Mouse (Mus musculus): Measurements from ENCODE around the gene Syt11.
"Not testable (repeated sequence)": the region's sequence is repeated elsewhere in the genome, so short reads cannot be mapped to it uniquely, and the experiment has no call there.

Gene Syt11

DNA sequence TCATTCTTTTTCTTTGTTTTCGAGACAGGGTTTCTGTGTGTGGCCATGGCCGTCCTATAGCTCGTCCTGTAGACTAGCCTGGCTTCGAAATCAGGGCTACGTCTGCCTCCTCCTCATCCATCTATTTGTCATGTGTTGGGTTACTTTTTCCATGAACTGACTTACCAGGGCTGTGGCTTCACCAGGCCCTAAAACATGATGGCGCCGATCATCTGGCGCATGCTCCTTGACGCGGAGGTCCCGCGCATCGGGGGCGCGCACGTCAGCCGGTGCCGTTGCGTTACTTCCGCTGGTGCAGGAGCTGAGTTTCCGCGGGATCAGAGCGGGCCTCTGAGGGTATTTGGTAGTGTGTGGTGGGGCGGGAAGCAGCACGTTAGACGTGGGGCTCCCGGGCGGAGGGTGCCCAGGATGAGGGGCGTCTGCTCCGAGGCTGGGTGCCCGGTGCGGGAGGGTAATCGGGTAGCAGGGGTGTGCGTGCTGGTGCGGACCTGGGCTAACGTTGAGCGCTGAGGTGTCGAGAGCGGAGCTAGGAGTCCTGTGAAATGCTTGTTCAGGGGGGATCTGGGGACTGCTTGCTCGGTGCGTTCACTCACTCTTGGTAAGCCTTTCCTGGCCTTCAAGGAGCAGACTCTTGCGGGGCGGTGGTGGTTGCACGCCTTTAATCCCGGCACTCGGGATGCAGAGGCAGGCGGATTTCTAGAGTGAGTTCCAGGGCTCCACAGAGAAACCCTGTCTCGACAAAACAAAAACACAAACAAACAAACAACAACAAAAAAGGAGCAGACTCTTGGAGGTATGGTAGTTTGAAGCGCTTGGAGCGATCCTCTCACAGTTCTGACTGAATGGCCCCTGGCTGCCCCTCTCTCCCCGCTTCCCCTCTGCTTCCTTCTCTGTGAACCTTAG, at the start of gene Syt11:
Gene Syt11, minus strand, starts transcription at position 226 of the 903 bp plus-strand sequence.
- not testable (repeated sequence) for DNase-seq (ENCODE audit: low read depth, low spot score)

DNA sequence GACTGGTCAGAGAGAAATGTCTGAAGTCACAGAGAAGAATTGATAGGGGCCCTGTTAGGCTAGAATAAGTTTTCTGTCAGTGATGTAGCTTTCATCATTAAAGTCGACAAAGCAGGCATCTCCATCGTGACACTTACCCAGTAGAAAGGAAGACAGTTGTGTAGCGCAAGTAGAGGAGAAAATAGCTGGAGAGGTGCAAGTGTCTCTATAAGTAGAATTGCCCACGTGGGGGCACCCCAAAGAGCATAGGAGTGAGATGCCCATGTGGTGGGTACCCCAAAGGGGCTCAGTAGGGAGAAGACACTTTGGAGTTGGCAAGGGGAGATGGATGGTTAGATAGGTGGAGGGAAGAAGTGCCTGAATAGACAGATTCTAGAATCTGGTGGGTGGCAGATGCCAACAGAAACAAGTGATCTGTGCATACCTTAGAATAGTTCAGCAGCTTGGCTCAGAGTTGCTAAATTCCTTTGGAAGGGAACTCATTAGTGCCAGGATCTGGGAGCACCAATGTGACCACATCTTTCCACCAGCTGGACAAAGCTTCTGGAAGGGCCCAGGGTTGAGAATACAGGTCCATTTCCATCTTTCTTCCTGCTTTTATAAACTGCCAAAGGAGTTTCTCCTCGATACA, 29.1 kb upstream of the Syt11 start:
- no peak for DNase-seq (ENCODE audit: low read depth, low spot score)

DNA sequence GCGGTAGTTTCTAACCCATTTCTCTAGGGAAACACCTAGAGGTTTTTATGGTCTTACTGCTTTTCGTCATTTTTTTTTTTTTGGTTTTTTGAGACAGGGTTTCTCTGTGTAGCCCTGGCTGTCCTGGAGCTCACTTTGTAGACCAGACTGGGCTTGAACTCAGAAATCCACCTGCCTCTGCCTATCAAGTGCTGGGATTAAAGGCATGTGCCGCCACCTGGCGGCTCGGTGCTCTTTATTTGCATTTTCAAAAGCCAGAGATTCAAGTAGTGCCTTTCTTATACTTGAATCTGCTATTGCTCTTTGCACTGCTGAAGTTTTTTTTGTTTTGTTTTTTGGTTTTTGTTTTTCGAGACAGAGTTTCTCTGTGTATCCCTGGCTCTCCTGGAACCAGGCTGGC, 22.5 kb upstream of the Syt11 start:
- DNase-seq (ENCODE audit: low read depth, low spot score), result not testable (repeated sequence)

DNA sequence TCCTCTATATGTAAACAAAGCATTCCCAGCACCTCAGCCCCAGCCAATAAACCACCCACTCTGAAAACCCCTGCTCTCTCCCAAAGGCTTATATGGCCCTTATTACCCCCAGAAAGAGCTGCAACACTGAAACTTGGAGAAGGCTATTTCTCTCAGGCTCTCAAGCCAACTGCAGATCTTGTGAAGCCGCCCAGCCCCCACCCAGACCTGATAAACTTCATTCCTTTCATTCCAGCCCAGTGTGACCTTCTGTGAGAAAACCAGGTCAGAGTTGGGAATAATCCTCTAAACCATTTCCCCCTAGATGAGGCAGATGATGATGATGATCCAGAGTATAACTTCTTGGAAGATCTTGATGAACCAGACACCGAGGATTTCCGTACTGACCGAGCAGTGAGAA, 13.1 kb upstream of the Syt11 start:
- not testable (repeated sequence) for DNase-seq (ENCODE audit: low read depth, low spot score)

DNA sequence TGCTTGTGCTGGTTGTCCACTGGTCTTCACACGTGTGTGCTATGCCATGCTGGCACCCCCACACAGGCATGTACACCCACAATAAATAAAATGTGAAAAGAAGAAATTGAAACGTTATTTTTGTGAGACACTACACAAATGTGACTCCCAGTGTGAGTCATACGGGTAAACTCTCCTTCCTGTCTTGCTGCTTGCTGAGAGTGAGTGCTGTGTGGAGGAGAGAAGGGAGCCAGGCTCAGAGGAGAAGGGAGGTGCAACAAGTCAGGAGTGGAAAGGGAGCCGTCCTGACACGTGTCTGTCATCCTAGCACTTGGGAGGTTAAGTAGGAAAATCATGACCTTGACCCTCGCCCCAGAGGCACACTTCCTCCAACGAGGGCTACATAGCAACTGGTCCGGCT, 11.8 kb upstream of the Syt11 start:
- not testable (repeated sequence) for DNase-seq (ENCODE audit: low read depth, low spot score)

DNA sequence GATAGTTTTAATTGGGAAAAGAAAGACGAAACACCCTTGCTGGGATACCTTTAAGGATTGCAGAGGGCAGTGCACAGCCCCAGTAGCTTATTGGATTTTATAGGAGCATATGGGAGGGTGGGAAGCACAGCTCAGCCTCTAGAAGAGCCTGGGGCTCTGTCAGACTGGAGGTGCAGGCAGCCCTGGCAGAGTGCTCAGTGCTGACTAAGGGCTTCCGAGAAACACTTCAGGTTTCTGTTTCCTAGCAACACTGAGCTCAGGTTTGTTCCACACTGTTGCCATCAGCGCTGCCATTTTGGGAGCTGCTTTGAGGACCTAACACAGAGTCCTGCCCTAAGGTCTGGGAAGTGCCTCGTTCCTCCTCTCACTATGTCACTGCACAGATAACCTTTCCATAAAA, 11.4 kb upstream of the Syt11 start:
- DNase-seq (ENCODE audit: low read depth, low spot score), result not testable (repeated sequence)

DNA sequence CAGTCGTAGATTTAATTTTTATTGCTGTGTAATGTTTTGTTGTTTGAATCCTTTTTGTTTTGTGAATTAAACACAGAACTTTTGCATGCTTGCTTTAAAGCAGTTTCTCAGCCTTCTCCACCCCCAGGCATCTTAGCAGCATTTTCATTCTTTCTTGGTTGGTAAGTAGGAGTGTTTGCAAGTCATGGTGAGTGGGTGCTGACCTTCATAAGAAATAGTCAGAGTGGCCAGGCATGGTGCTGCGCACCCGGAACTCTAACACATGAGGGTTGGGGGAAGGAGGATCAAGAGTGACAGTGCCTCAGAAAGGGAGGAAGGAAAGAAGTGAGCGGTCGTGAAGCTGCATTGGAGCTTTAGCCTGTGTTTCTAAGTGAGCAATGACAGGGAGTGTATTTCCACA, 9.9 kb upstream of the Syt11 start:
- no peak for DNase-seq (ENCODE audit: low read depth, low spot score)

DNA sequence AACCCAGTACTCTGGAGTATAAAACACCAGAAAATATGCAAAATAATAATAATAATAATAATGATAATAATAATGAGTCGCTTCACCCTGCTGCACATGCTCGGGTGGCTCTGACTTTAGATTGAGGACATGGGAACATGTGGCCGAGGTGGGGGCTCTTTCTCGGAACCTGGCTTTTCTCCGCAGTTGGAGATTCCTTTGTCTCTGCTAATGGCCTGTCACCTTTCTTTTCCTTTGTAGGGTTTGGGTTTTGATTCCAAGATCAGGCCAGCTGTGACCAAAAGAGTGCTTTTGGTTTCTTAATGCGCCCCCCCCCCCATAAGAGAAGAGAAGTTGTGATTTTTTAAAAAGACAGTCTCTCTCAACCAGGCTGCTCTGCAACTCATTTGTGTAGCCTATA, 1.8 kb downstream of the Syt11 start:
- not testable (repeated sequence) for DNase-seq (ENCODE audit: low read depth, low spot score)

DNA sequence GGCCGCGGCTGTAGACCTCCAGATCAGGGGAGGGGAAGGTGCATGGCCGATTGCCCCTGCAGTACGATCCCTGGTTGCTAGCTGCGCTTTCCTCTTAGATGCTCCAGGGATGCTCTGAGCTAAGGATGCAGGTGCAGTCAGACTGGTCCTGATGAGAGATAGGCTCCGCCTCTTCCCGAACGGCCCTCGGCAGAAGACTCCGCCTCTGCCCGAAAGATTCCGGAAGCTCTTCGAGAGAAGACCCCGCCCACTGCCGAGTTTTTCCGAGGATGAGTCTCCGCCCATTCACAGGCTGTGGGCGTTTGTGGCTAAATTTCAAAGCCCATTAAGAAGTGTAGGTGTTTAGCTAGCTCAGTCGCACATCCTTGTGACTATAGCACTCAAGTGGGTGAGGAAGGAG, 2.6 kb downstream of the Syt11 start:
- peak; percentile 40 for DNase-seq (ENCODE audit: low read depth, low spot score)

DNA sequence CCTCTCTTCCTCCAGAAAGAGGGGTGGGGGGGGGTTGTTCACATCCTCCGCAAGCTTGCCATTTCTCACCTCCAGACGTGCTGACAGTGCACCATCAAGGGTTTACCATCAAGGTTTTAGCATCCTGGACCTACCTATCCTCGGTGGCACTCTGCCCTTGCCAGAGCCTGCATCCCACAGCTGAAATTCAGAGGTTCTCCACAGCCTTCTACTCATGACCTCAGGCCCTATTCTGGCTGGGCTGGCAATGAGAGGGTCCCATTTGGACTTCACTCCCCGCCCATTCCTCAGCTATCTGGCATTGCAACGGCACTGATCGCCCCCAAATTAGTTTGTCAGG, 3.1 kb downstream of the Syt11 start:
- not testable (repeated sequence) for DNase-seq (ENCODE audit: low read depth, low spot score)

DNA sequence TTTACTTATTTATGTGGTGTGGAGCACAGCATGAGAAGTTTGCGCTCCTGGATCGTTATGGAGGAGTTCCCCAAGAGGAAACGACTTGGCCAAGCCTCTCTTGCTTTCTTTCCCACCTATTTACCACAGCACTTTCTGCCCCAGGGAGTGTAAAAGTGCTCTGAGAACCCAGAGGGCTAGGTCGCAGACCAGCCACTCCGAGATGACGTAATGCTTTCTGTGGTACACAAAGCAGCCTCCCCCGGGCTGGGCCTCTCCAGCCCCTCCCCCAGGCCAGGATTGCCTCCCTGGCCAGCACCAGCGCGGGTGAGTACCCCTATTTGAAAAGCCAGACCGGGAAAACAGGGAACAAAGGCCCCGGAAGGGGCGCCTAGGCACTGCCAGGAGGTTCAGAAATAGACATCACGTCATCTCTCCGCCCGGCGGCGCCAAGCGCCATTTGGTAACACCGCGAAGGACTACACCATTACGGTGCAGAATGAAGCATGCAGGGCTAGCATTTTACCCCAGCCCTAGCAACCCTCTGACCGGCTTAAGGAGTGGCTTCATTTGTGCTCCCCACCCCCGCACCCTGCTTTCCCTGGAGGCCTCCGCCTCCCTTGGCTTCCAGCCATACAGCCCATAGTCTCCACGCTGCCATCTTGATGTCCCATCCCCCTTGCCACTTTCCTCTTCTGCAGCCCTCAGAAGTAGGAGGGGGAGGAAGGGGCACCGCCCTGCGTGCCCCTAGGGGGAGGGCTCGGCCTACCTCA, 3.6 kb downstream of the Syt11 start:
- not testable (repeated sequence) for DNase-seq (ENCODE audit: low read depth, low spot score)

DNA sequence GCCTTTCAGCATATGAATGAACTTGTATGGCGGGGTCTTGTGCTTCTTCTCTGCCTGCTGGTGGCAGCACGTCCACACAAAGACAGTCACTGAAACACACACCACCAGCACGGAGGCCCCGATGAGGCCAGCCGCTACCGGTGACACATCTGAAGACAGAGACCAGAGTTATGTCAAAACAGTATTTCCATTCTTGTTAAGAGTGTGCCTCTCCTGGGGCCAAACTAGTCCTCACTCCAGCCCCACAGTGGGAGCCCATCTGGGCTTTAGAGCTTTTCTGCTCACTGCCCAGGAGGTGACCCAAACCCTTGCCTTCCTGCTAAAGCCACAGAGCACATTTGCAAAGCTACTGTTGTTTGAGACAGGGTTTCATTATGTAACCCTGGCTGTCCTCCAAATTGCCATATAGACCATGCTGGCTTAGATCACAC, 12.5 kb downstream of the Syt11 start:
- no peak for DNase-seq (ENCODE audit: low read depth, low spot score)

DNA sequence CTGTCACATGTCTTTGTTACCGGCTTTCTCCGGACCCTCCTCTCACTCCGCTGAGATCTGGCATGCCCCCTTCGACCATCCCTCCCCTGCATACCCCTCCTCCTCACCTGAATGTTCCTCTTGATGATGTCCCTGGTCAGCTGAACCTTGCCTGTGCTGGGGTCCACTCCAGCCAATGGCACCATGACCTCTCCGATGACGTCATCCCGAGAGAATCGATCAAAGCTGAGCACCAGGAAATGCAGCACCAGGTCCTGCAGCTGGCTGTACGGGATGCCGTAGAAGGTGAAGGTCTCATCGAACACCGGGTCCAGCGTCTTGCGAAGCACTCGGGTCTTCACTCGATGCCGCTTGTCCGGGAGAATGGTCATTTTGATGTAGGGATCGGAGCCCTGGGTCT, 13.3 kb downstream of the Syt11 start:
- no peak for DNase-seq (ENCODE audit: low read depth, low spot score)

DNA sequence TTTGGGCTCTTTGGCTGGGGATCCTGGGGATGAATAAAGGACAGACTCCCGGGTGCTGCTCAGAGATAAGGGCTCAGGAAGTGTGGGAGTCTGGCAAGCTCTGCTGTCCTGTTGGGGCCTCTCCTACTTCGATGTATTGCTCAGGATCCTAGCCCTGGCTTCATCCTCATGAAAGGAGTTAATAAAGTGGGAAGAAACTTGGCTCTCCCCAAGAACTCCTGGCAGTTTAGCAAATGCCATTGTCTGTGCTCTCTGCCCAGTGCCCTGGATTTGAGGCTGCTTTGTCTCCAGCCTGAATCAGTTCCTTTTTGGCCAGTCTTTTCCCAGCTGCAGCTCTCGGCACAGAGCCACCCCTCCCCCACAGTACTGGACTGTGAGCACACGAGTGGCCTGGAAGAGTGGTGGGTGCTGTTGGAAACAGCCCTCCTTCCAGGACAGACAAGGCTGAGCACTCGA, 16.9 kb downstream of the Syt11 start:
- no peak for DNase-seq (ENCODE audit: low read depth, low spot score)

DNA sequence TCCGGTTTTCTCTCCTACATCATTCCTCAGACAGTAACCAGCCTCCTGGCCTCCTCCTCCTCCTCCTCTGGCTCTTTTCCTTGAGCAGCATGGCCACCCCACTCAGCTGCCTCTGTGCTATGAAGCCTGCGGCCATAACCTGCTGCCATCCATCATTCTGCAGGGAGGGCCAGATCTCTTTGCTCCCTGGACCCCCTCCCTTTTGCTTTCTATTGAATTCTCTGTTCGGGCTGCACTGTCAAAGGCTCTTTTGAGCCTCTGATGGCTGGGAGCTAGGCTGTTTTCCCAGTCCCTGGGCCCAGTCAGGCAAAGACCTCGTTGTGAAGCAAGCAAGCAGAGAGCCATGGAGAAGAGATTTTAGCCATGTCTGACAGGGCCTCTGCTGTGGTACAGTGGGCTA, 18.7 kb downstream of the Syt11 start:
- DNase-seq (ENCODE audit: low read depth, low spot score), result no peak

DNA sequence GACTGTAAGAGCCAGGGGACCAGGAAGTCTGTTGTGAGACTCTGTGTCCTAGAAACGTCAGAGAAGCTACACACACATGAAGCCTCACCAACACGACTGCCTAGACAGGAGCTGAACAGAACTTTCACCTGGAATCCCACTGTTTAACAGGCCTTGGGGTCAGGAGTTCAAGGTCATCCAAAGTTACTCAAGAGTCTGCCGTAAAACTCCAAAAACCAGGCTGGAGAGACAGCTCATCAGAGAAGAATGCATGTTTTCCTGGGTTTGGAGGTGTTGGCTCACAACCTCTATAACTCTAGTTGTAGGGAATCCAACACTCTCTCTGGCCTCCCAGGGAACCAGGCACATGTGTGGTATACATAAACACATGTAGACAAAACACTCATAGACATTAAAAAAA, 19.4 kb downstream of the Syt11 start:
- DNase-seq (ENCODE audit: low read depth, low spot score), result no peak

DNA sequence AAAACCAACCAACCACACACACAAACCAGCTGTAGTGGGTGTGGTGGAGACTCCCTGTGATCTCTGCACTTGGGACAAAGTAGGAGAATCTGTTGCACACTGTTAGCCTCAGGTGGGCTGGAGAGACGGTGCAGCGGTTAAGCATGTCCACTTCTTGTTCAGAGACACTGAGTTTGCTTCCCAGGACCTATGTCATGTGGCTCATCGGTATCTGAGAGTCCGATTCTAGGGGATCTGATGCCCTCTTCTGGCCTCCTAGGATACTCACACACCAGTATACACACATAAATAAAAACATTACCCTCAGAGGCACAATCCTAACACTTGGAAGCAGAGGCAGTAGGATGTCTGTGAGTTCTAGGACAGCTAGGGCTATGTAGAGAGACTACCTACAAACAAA, 20.7 kb downstream of the Syt11 start:
- no peak for DNase-seq (ENCODE audit: low read depth, low spot score)

DNA sequence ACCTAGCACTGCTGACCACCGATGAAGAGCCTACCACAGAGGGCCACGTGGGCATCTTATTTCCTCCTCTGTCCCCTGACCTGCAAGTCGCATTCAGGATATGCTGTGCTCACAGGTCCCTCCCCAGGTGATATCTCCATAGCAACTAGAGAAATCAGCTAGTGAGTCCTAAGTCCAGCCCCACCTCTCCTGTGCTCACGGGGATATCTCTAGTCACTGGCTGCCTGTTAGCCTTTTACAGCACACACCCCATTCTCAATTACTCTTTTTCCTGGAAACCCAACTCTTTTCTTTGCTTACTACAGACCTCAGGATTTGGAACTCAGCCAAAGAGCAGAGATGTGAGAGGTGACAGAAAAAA, 28.1 kb downstream of the Syt11 start:
- DNase-seq (ENCODE audit: low read depth, low spot score), result no peak

DNA sequence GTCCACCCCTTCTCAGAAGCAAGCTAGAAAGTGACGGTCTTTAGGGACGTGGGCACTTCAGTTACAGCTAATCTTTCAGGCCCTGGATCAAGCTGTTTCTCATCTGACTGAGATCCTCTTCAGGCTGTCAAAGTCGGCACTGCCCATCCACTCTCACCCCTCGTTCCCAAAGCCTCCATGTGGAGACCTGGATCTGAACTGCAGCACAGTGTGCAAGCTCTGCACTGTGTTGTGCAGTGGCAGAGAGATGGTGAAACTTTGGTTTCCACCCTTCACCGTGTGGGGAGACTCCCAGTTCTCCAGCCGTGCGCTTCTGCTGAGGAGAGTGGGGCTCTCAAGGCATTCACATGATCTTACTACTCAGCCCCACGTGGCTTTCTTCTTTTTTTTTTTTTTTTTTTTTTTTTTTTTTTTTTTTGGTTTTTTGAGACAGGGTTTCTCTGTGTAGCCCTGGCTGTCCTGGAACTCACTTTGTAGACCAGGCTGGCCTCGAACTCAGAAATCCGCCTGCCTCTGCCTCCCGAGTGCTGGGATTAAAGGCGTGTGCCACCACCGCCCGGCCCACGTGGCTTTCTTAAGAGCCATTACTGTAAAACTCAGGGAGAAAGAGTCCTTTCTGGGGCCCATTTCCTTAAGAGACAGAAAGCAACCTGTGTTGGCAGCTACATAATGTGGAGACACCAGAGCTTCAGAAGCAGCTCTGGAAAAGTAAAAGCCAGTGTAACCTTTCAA, 28.7 kb downstream of the Syt11 start:
- no peak for DNase-seq (ENCODE audit: low read depth, low spot score)

DNA sequence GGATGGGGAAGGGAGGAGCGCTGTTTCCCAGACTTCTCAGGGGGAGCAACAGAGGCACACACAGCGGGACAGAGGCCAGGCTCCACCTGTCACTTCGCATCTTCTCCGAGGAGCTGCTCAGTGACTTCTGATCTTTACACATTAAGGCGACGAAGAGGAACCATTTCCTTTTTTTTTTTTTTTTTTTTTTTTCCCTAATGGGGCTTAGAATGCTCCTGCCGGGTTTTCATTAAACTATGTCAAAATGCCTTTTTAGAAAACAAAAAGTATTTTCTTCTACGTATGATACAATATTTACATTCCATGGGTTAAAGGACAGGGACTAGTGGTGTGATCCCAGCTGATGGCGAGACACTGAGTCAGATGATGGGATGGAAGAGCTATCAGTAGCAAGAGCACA, 29.4 kb downstream of the Syt11 start:
- DNase-seq (ENCODE audit: low read depth, low spot score), result no peak

DNA sequence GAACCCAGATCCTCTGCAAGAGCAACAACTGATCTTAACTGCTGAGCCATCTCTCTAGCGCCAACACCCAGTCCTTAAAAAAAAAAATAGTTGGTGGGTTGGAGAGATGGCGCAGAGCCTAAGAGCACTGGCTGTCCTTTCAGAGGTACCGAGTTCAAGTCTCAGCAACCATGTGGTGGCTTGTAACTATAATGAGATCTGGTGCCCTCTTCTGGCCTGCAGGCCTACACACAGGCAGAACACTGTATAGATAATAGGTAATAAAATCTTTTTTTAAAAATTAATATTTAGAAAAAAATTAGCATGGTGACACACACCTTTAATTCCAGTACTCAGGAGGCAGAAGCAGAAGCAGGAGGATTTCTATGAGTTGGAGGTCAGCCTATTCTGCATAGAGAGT, 34.8 kb downstream of the Syt11 start:
- no peak for DNase-seq (ENCODE audit: low read depth, low spot score)

DNA sequence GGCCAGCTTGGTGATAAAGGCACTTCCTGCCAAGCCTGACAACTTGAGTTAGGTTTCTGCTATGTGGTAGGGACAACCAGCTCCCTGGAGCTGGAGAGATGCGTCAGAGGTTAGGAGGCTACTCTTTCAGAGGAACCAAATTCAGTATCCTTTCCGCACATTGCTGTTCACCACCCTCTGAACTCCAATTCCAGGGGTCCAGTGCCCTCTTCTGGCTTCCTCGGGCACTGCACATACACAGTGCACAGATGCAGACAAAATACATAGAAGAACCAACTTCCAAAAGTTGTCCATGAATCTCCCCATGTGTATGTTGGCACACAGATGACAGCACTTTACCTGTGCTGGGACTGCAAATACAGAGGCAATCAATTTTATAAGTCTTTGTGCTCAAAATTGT, 36.3 kb downstream of the Syt11 start:
- DNase-seq (ENCODE audit: low read depth, low spot score), result no peak
